Mouse (Mus musculus) layer of hippocampus, postnatal 36 days (tissue): Measurements from ENCODE around the gene Hspa2. TPM values are rescaled to one million over a fixed set of nuclear protein-coding genes. Genes with fewer than 3 reads are reported as not detected.
"Not testable (repeated sequence)": the region's sequence is repeated elsewhere in the genome, so short reads cannot be mapped to it uniquely, and the experiment has no call there.

Experiments used
- DNase-seq, 2 experiments: peaks; one replicate each; pipeline ENCODE4 v3.0.0; 2022
- total RNA-seq, 2 experiments: library from RNA; stranded (reverse); gene quantifications; 2 replicates each; pipeline ENCODE4 v1.2.3; 2021

The Hspa2 gene
- total RNA-seq, 2 experiments from 2014 or later: 109 to 116 TPM

- DNase-seq: no peak
Observed at GRCm38 (mm10) chr12:76435549-76435948, 31.6 kb downstream of the Hspa2 start.

GRCm38 (mm10) chr12:76443488-76443887, 39.5 kb downstream of the Hspa2 start:
- not testable (repeated sequence) for DNase-seq

GRCm38 (mm10) chr12:76444359-76444772, 40.4 kb downstream of the Hspa2 start:
- DNase-seq: no peak

GRCm38 (mm10) chr12:76444862-76445261, 40.9 kb downstream of the Hspa2 start:
- DNase-seq: no peak

- DNase-seq: no peak
Observed at GRCm38 (mm10) chr12:76446201-76446600, 42.2 kb downstream of the Hspa2 start.

- no peak for DNase-seq
Observed at GRCm38 (mm10) chr12:76448127-76448526, 44.2 kb downstream of the Hspa2 start.

- DNase-seq: no peak
Observed at GRCm38 (mm10) chr12:76452203-76452602, 48.2 kb downstream of the Hspa2 start.

Other genes with a start within 250 kb of the Hspa2 start
- gene Esr2, start 226.9 kb upstream of the Hspa2 start, total RNA-seq: under 1 TPM; 0.13 to 0.25 TPM
- not detected for gene Tex21, start 157.4 kb upstream of the Hspa2 start, total RNA-seq
- gene Mthfd1, start 148.9 kb upstream of the Hspa2 start, total RNA-seq: 10 to 100 TPM; 46.1 to 47.3 TPM
- 10 to 100 TPM; 56.5 to 58.3 TPM for gene Akap5, start 79.3 kb upstream of the Hspa2 start, total RNA-seq
- gene Zbtb25, start 34.6 kb upstream of the Hspa2 start, total RNA-seq: 10 to 100 TPM; 15.7 to 22.1 TPM
- 1 to 10 TPM; 7.3 to 8.7 TPM for gene Zbtb1, start 33.9 kb upstream of the Hspa2 start, total RNA-seq
- gene Ppp1r36, start 13.4 kb downstream of the Hspa2 start, total RNA-seq: 1 to 10 TPM; 1.7 to 1.8 TPM
- gene Plekhg3, start 126.7 kb downstream of the Hspa2 start, total RNA-seq: 10 to 100 TPM; 22.9 to 23.2 TPM